Mouse (Mus musculus): ENCODE data around the gene Nags. TPM values are rescaled to one million over a fixed set of nuclear protein-coding genes. Genes with fewer than 3 reads are reported as not detected.

The Nags gene
- polyA plus RNA-seq (2016; fragmentation: Nextera tagmentation; extraction: Ambion mirVana): not detected in 2 replicates

- Histone ChIP-seq H3K36me3 (replicated peaks) (no peaks in the 10 kb centered on the region), H3K4me3 (replicated peaks) (peak within 1 kb of the TSS; percentile 29), H3K9me3 (no peaks in the 10 kb centered on the region), H3K27ac (no peak within 1 kb of the TSS), H3K9ac (no peak within 1 kb of the TSS), H3K4me2 (peak within 1 kb of the TSS; percentile 44), H3K4me1 (peaks cover 18% of the 10 kb centered on the region), H3K27me3 (peaks cover 81% of the 10 kb centered on the region)
- ATAC-seq (ENCODE audit: low FRiP score): no peak
- 2% methylated on average over 50 of the region's 50 CpGs for WGBS
Measured at GRCm38 (mm10) chr11:102145471-102146001, at the start of gene Nags. Nags (plus strand) TSS chr11:102145513.

DNA sequence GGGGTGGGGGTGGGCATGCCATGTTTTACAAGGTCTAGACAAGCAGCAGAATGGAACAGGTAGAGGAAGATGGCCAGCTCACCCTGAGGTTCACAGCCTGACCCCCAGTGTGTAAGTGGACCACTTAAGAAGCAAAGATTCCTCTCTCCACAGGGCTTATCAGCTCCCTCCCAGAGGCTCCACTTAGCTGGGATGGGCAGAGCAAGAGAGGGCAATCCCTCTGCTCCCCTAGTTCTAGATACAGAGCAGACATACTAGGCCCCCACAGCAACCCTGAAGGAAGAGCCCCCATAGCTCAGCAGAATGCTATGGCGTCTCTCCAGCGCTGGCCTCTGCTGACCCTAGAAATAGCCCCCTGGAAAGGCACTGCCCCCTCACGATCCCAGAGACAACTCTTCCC lies 49.6 kb upstream of the Nags start:
- Histone ChIP-seq H3K27ac (no peak overlapping the region), H3K27me3 (peaks cover 28% of the 10 kb centered on the region), H3K9ac (no peak overlapping the region), H3K9me3 (no peaks in the 10 kb centered on the region), H3K4me1 (peaks cover 15% of the 10 kb centered on the region), H3K36me3 (replicated peaks) (no peaks in the 10 kb centered on the region), H3K4me2 (no peak overlapping the region), H3K4me3 (replicated peaks) (no peak overlapping the region)
- no peak for ATAC-seq (ENCODE audit: low FRiP score)
- WGBS: 74% methylated on average over 3 of the region's 3 CpGs

GRCm38 (mm10) chr11:102096446-102096845 lies 48.9 kb upstream of the Nags start:
- H3K4me1 ChIP-seq: peaks cover 15% of the 10 kb centered on the region
- no peaks in the 10 kb centered on the region for H3K9me3 ChIP-seq
- H3K4me3 ChIP-seq (replicated peaks): no peak overlapping the region
- peak overlapping the region; percentile 53 for H3K4me2 ChIP-seq
- 74% methylated on average over 5 of the region's 5 CpGs for WGBS
- ATAC-seq (ENCODE audit: low FRiP score): no peak
- peaks cover 35% of the 10 kb centered on the region for H3K27me3 ChIP-seq
- no peak overlapping the region for H3K27ac ChIP-seq
- H3K9ac ChIP-seq: no peak overlapping the region
- H3K36me3 ChIP-seq (replicated peaks): no peaks in the 10 kb centered on the region

DNA sequence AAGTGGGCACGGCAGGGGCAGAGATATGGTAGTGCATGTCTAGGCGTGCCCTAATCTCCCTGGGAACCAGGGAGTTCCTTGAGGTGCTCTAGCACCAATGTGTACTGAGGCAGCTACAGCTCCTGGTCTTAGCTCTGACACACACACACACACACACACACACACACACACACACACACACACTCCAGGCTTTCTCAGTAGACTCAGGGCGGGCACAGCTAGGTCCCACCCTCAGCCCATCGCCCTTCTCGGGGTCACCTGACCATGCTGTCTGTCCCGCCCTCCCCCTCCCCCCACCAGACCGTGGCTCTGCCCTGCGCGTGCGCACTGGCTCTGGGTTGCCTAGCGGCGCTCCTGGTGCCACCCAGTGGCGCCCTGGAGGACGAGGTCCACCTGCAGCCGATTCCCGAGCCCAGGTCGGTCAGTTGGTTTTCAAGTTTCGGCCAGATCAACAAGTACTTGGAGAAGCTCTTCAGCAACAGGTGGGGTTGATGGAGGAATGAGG lies 48.4 kb upstream of the Nags start:
- H3K27me3 ChIP-seq: peaks cover 40% of the 10 kb centered on the region
- peaks cover 15% of the 10 kb centered on the region for H3K4me1 ChIP-seq
- no peaks in the 10 kb centered on the region for H3K9me3 ChIP-seq
- H3K4me2 ChIP-seq: peak overlapping the region; percentile 53
- 0 out of 2 replicates have a peak overlapping the region, but pooled peaks have one; percentile 7 for H3K9ac ChIP-seq
- H3K36me3 ChIP-seq (replicated peaks): no peaks in the 10 kb centered on the region
- 7% methylated on average over 16 of the region's 18 CpGs for WGBS
- peak overlapping the region; percentile 21 for H3K4me3 ChIP-seq (replicated peaks)
- ATAC-seq (ENCODE audit: low FRiP score): peak; percentile 92
- no peak overlapping the region for H3K27ac ChIP-seq

DNA sequence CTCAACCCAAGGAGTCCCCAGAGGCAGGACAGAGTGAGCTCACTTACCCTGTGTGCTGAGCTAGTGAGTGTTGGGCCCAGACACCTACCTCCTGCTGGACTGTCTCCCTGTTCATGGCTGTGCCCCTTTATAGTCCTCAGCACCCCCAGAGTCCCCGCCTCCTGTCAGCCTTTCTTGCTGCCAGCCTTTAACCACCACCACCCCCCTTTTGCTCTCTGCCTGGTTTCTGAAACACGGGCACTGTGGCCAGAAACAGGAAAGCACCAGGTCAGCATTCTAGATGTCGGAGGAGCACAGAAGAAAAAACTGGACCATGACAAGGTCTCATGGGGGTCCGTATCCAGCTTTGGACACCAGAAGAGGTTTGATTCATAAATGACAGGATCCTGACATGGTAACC lies 44.1 kb upstream of the Nags start, which contains the start of gene Ppy:
Gene Ppy, minus strand, starts transcription at position 101 of the 400 bp plus-strand sequence.
- WGBS: 84% methylated on average over 4 of the region's 4 CpGs
- Histone ChIP-seq H3K27me3 (peaks cover 80% of the 10 kb centered on the region), H3K27ac (no peak within 1 kb of the TSS), H3K9ac (no peak within 1 kb of the TSS), H3K4me1 (peaks cover 17% of the 10 kb centered on the region), H3K4me2 (no peak within 1 kb of the TSS), H3K36me3 (replicated peaks) (no peaks in the 10 kb centered on the region), H3K4me3 (replicated peaks) (no peak within 1 kb of the TSS), H3K9me3 (no peaks in the 10 kb centered on the region)
- ATAC-seq (ENCODE audit: low FRiP score): no peak

GRCm38 (mm10) chr11:102102485-102103258 lies 42.6 kb upstream of the Nags start:
- WGBS: 21% methylated on average over 17 of the region's 17 CpGs
- Histone ChIP-seq H3K4me3 (replicated peaks) (no peak overlapping the region), H3K27me3 (peaks cover 94% of the 10 kb centered on the region), H3K27ac (no peak overlapping the region), H3K4me2 (no peak overlapping the region), H3K4me1 (0 out of 2 replicates have a peak, but pooled peaks cover 4% of the 10 kb centered on the region), H3K9me3 (no peaks in the 10 kb centered on the region), H3K9ac (no peak overlapping the region), H3K36me3 (replicated peaks) (no peaks in the 10 kb centered on the region)
- 0 out of 2 replicates have a peak, but pooled peaks have one; percentile 11 for ATAC-seq (ENCODE audit: low FRiP score)

DNA sequence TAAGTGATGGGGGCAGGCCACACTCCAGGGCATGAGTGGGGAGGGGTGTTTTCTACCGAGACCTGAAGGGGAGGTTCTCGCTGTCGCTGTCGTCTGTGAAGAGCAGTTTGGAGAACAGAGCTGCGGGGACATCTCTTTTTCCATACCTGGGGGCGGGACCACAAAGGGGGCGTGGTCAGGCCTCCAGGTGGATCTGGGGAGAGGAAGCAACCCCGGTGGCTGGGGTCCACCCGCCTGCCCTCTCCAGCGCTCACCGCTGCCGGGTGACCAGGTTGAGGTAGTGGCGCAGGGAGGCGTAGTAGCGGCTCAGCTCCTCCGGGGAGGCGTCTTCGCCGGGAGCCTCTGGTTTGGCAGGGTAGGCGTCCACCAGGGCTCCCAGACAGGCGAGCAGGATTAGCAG lies 38.4 kb upstream of the Nags start:
- peaks cover 76% of the 10 kb centered on the region for H3K27me3 ChIP-seq
- 3% methylated on average over 21 of the region's 21 CpGs for WGBS
- H3K9ac ChIP-seq: no peak overlapping the region
- no peaks in the 10 kb centered on the region for H3K9me3 ChIP-seq
- H3K27ac ChIP-seq: no peak overlapping the region
- 0 out of 2 replicates have a peak, but pooled peaks cover 4% of the 10 kb centered on the region for H3K4me1 ChIP-seq
- H3K4me2 ChIP-seq: no peak overlapping the region; the same call in 1 of the 2 replicates
- ATAC-seq (ENCODE audit: low FRiP score): no peak
- H3K36me3 ChIP-seq (replicated peaks): no peaks in the 10 kb centered on the region
- H3K4me3 ChIP-seq (replicated peaks): 0 out of 2 replicates have a peak overlapping the region, but pooled peaks have one; percentile 1

DNA sequence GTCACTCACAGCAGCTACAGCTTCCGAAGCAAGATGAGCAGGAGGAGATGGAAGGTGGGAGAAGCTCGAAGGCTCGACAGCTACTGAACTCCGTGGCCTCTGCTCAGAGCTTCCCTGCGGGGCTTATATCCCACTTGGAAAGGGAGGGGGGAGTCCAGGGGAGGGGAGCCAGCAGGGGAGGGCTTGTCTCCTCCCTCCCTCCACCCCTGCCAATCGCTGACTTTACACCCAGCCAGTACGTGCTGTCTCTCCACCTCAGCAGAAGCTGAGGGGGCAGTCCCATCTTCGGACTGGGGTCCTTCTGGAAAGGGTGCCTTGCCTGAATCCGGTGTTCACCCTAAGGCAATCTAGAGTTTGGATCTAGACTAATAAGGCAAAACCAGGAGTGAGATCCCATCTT lies 37.6 kb upstream of the Nags start, which contains the start of gene Pyy:
Gene Pyy, minus strand, starts transcription at position 101 of the 400 bp plus-strand sequence.
- Histone ChIP-seq H3K36me3 (replicated peaks) (no peaks in the 10 kb centered on the region), H3K4me1 (no peaks in the 10 kb centered on the region), H3K9ac (no peak within 1 kb of the TSS), H3K4me3 (replicated peaks) (0 out of 2 replicates have a peak within 1 kb of the TSS, but pooled peaks have one; percentile 1), H3K4me2 (no peak within 1 kb of the TSS; the same call in 1 of the 2 replicates), H3K27ac (no peak within 1 kb of the TSS), H3K27me3 (peaks cover 69% of the 10 kb centered on the region), H3K9me3 (no peaks in the 10 kb centered on the region)
- no peak for ATAC-seq (ENCODE audit: low FRiP score)
- 15% methylated on average over 9 of the region's 9 CpGs for WGBS

DNA sequence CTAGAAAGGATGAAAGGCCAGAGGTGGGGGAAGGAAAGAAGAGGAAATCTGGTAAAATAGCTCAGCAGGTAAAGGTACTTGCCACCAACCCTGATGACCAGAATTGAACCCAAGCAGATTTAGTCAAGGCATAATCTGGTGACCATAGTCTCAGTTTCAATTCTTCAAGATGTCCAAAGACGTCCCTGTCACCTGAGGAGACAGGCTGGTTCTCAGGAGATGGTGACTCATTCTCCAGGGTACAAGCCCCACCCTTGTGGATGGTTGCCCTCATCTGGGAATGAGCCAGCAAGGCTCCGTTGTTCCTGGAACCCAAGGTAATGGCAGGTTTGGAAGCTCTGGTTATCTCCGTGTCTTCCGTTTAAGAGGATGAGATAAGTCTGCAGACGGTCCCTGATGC lies 33.7 kb upstream of the Nags start:
- ATAC-seq (ENCODE audit: low FRiP score): no peak
- Histone ChIP-seq H3K9ac (no peak overlapping the region), H3K4me2 (no peak overlapping the region), H3K4me1 (no peaks in the 10 kb centered on the region), H3K27me3 (peaks cover 32% of the 10 kb centered on the region), H3K27ac (no peak overlapping the region), H3K4me3 (replicated peaks) (no peak overlapping the region), H3K9me3 (no peaks in the 10 kb centered on the region), H3K36me3 (replicated peaks) (no peaks in the 10 kb centered on the region)
- 87% methylated on average over 5 of the region's 5 CpGs for whole genome bisulfite sequencing

DNA sequence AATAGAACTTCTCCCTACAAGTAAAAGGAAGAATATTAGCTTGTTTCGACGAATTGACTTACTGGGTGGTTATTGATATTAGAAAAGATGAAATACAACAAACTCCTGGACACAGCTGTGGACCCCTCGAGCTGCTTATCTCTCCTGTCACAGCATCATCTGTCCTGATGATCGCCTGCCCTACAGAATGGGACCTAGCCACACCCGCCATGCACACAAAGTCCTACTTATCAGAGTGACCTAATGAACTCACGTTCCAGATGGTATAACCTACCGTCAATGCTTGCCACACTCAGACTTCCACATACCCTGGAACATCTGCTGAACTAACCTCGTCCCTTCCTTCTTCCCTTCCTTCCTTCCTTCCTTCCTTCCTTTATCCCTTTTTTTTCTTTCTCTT lies 29.1 kb upstream of the Nags start:
- ATAC-seq (ENCODE audit: low FRiP score): no peak

GRCm38 (mm10) chr11:102117386-102117785 lies 27.9 kb upstream of the Nags start:
- H3K4me1 ChIP-seq: no peaks in the 10 kb centered on the region
- no peak overlapping the region for H3K4me2 ChIP-seq
- no peak overlapping the region for H3K27ac ChIP-seq
- H3K9me3 ChIP-seq: peaks cover 5% of the 10 kb centered on the region; the same call in 1 of the 2 replicates
- no peak overlapping the region for H3K4me3 ChIP-seq (replicated peaks)
- WGBS: 85% methylated on average over 6 of the region's 6 CpGs
- H3K36me3 ChIP-seq (replicated peaks): no peaks in the 10 kb centered on the region
- no peak for ATAC-seq (ENCODE audit: low FRiP score)
- H3K9ac ChIP-seq: no peak overlapping the region
- H3K27me3 ChIP-seq: no peaks in the 10 kb centered on the region

More for the DNA sequence above, 29.1 kb upstream of the Nags start:
- Histone ChIP-seq H3K4me2 (no peak overlapping the region), H3K9me3 (peaks cover 5% of the 10 kb centered on the region; the same call in 1 of the 2 replicates), H3K4me1 (no peaks in the 10 kb centered on the region), H3K9ac (no peak overlapping the region), H3K27ac (no peak overlapping the region), H3K4me3 (replicated peaks) (no peak overlapping the region), H3K36me3 (replicated peaks) (no peaks in the 10 kb centered on the region), H3K27me3 (no peaks in the 10 kb centered on the region)
- WGBS: 82% methylated on average over 8 of the region's 8 CpGs

DNA sequence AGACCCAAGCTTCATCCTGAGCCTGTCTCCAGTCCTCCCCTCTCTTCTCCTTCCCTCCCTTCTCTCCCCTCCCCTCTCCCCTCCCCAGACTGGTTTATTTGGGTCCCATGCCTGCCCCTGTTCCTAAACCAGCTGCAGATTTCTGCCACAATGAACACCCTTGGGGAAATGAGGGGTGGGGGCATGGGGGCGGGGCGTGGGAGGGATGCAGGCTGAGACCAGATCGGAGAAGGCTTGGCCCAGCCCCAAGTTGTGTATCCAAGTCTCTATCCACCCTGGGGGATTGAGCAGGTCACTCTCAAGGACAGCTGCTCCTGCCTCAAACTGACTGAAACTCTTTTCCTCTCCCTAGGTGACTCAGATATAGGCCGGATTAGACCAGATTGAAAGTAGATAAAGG lies 10.8 kb upstream of the Nags start:
- 35% methylated on average over 4 of the region's 4 CpGs for WGBS
- ATAC-seq (ENCODE audit: low FRiP score): no peak
- Histone ChIP-seq H3K4me1 (peaks cover 13% of the 10 kb centered on the region), H3K27ac (no peak overlapping the region), H3K9ac (no peak overlapping the region), H3K27me3 (peaks cover 11% of the 10 kb centered on the region), H3K36me3 (replicated peaks) (no peaks in the 10 kb centered on the region), H3K4me3 (replicated peaks) (no peak overlapping the region), H3K4me2 (no peak overlapping the region), H3K9me3 (no peaks in the 10 kb centered on the region)
